Mouse (Mus musculus) lung, embryonic 15.5 days (tissue): Measurements from ENCODE around the gene Ralbp1. TPM values are rescaled to one million over a fixed set of nuclear protein-coding genes. Genes with fewer than 3 reads are reported as not detected.
A peak's percentile ranks its signal among the peaks of the same experiment; 100 is the strongest.

Source experiments
- ATAC-seq: fragments of 200-750 bp; cut with Nextera tagmentation; 2 replicates; pipeline ENCODE4 v1.8.0; 2017; ENCODE audit warnings: moderate number of reproducible peaks, borderline replicate concordance; ENCODE audit not compliant: low FRiP score, low TSS enrichment; ENCODE audit errors: extremely low read depth
- H3K27ac ChIP-seq: fragments of 300-500 bp; sonication (generic); 2 replicates; pipeline ENCODE4 v1.5.1; 2015; ENCODE audit warnings: moderate library complexity, mild to moderate bottlenecking, inconsistent platforms
- H3K27me3 ChIP-seq: fragments of 300-500 bp; sonication (generic); 2 replicates; pipeline ENCODE4 v1.6.1; 2015; ENCODE audit warnings: inconsistent platforms
- H3K36me3 ChIP-seq: fragments of 300-500 bp; sonication (generic); 2 replicates; pipeline ENCODE4 v1.6.1; 2015; ENCODE audit warnings: inconsistent platforms
- H3K4me1 ChIP-seq: fragments of 300-500 bp; sonication (generic); 2 replicates; pipeline ENCODE4 v1.6.1; 2015; ENCODE audit warnings: inconsistent platforms
- H3K4me2 ChIP-seq: fragments of 300-500 bp; sonication (generic); 2 replicates; pipeline ENCODE4 v1.6.1; 2015; ENCODE audit warnings: inconsistent platforms, mild to moderate bottlenecking, moderate library complexity
- H3K4me3 ChIP-seq: fragments of 300-500 bp; sonication (generic); 2 replicates; pipeline ENCODE4 v1.5.1; 2015; ENCODE audit warnings: mild to moderate bottlenecking, inconsistent platforms
- H3K9ac ChIP-seq: fragments of 300-500 bp; sonication (generic); 2 replicates; pipeline ENCODE4 v1.6.1; 2015; ENCODE audit warnings: inconsistent platforms
- H3K9me3 ChIP-seq: fragments of 300-500 bp; sonication (generic); 2 replicates; pipeline ENCODE4 v1.6.1; 2016; ENCODE audit warnings: inconsistent platforms
- WGBS: fragments of 180-500 bp; shearing (Covaris S2); methylation state at CpG from one replicate; pipeline ENCODE4 v1.1.7; 2015; 5-methylcytosine and 5-hydroxymethylcytosine counted together
- polyA plus RNA-seq: library from polyadenylated mRNA; unstranded; fragments of >200 nt; fragmentation: Nextera tagmentation; extraction: Ambion mirVana; gene quantifications from 2 replicates; pipeline ENCODE4 v1.2.1, GENCODE M21; 2015

The Ralbp1 gene
- 74.2 and 81.9 TPM in 2 replicates for polyA plus RNA-seq

DNA sequence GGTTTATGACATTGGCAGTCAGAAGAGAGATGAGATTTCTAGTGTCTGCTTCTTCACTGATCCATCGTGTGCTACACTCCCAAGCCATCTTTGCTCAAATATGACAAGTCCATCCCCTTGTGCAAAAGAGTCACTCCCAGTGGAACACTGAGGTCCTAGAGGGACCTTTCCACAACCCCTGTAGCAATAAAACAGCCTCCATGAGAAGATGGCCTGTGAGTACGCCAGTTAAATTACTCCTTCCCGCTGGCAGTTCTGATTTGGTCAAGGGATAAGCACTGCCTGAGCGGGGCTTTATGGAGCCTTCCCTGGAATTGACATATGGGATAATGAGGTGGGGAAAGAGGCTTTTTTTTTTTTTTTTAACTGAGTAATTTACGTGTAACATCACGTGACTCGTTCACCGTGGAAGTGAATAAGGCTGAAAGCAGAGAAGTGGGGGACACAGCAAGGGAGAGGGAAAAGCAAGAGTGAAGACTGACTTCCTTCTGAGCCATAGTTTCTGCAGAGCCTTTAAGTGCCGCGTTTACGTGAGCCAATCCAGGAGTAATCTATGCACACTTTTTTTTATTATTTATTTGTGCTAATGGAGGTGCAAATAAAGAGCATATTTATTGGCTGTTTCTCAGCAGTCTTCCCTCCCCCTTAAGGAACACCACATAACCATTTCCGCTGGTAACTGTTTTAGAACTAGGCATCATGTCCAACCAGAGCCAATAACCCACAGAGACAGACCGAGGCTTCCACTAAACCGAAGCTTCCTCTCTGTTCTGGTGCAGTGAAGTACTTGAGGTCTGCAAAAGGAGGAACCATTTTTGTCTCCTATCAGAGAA is at the start of gene Ralbp1:
Ralbp1 (minus strand) TSS at position 102 of the 833 bp plus-strand sequence.
- no peak for ATAC-seq
- Histone ChIP-seq H3K9ac (peak within 1 kb of the TSS; percentile 87), H3K4me1 (peaks cover 38% of the 10 kb centered on the region), H3K36me3 (no peaks in the 10 kb centered on the region), H3K27ac (peak within 1 kb of the TSS; percentile 99), H3K9me3 (no peaks in the 10 kb centered on the region), H3K4me2 (peak within 1 kb of the TSS; percentile 97), H3K4me3 (peak within 1 kb of the TSS; percentile 99), H3K27me3 (no peaks in the 10 kb centered on the region)
- WGBS: 5% methylated on average over 14 of the region's 14 CpGs

DNA sequence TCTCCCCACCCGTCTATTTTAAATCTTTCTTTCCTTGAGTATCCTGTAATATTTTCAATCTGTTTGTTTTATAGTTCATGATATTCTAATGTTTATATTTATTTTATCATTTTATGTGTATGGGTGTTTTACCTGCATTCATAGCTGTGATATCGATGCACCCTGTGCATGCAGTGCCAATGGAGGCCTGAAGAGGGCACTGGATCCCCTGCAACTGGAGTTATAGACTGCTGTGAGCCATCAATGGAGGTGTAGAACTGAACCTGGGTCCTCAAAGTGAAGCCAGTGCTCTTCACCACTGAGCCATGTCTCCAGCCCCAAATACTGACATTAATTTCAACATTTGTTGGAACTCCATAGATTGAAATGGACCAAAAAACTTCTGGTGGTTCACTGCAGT is 48.1 kb upstream of the Ralbp1 start:
- WGBS: 93% methylated on average over 2 of the region's 2 CpGs
- H3K36me3 ChIP-seq: peaks cover 35% of the 10 kb centered on the region

DNA sequence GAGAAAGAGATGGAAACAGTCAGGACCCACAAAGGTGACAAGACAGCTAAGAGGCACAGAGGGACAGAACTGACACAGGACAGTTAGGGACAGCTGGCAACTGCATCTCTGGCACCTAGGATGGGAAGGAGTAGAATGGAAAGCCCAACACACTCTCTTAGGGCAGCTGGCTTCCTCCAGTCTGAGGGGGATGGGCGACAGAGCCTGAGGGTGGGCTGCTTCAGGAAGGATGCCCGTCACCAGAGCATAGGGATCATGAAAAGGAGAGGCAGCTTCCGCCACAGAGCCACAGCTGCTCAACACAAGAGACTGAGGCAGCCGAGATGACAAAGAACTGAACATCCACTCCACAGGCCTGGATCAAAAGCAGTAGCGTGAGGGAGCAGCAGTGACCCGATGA is 45.9 kb upstream of the Ralbp1 start:
- WGBS: 50% methylated on average over 6 of the region's 6 CpGs
- H3K36me3 ChIP-seq: peaks cover 38% of the 10 kb centered on the region
- peak; percentile 32; the same call in 1 of the 2 replicates for ATAC-seq

More for the DNA sequence above, 48.1 kb upstream of the Ralbp1 start:
- Histone ChIP-seq H3K4me2 (no peak overlapping the region), H3K27ac (no peak overlapping the region), H3K9me3 (no peaks in the 10 kb centered on the region), H3K27me3 (no peaks in the 10 kb centered on the region), H3K4me1 (peaks cover 9% of the 10 kb centered on the region), H3K4me3 (no peak overlapping the region), H3K9ac (no peak overlapping the region)
- no peak for ATAC-seq

DNA sequence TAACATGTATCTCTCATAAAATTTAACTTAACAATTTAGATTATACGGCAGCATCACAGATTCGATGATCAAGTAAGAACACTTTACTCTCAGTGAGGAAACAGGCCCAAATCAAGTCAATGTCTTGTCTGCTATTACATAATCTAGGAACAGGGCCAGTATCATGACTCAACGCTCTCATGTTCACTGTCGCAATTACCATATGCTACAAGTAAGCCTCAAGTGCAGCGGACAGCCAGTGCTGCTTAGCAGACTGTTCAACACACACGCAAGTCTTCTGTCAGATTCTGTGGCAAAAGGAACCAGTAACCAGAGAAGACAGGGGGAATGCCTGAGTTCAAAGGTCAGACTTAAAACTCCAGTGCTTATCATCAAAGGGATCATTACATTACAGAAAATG is 45.4 kb upstream of the Ralbp1 start:
- Histone ChIP-seq H3K4me1 (peaks cover 9% of the 10 kb centered on the region), H3K4me3 (no peak overlapping the region), H3K36me3 (peaks cover 32% of the 10 kb centered on the region), H3K27ac (peak overlapping the region; percentile 40; the same call in 1 of the 2 replicates), H3K9ac (no peak overlapping the region), H3K9me3 (no peaks in the 10 kb centered on the region), H3K4me2 (no peak overlapping the region), H3K27me3 (no peaks in the 10 kb centered on the region)
- peak; percentile 89 for ATAC-seq
- WGBS: 50% methylated on average over 6 of the region's 6 CpGs

More for the DNA sequence above, 45.9 kb upstream of the Ralbp1 start:
- no peak overlapping the region for H3K4me2 ChIP-seq
- peaks cover 9% of the 10 kb centered on the region for H3K4me1 ChIP-seq
- H3K9ac ChIP-seq: 0 out of 2 replicates have a peak overlapping the region, but pooled peaks have one; percentile 0
- peak overlapping the region; percentile 40; the same call in 1 of the 2 replicates for H3K27ac ChIP-seq
- H3K27me3 ChIP-seq: no peaks in the 10 kb centered on the region
- H3K4me3 ChIP-seq: no peak overlapping the region
- H3K9me3 ChIP-seq: no peaks in the 10 kb centered on the region

DNA sequence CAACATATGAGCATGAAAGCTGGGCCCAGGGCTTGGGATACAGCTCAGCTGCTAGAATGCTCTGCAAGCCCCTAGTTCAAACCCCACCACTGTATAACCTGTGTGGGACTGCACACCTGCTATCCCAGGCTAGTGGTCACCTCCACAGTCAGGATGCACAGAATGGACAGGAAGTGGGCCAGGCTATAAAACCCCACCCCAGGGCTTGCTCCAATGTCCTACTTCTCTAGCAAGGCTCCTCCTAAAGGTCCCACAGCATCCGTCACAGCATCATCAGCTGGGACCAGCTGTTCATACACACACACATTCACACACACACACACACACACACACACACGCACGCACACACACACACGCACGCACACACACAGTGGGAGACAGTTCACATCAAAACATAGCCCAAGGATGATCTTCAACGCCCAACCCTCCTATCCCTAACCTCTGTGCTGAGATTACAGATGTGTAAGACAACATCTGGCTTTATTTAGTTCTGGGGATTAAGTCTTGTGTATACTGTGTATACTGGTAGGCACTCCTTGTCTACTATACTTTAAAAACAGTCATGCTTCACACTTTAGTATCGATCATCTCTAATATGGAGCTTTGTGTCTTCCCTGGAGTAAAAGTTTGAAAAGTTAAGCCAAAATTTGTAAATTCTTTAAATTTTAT is 44.7 kb upstream of the Ralbp1 start:
- 83% methylated on average over 7 of the region's 7 CpGs for WGBS
- Histone ChIP-seq H3K4me1 (peaks cover 9% of the 10 kb centered on the region), H3K9me3 (no peaks in the 10 kb centered on the region), H3K4me2 (no peak overlapping the region), H3K27ac (no peak overlapping the region), H3K9ac (no peak overlapping the region), H3K27me3 (no peaks in the 10 kb centered on the region), H3K36me3 (peaks cover 31% of the 10 kb centered on the region), H3K4me3 (no peak overlapping the region)
- ATAC-seq: peak; percentile 41

DNA sequence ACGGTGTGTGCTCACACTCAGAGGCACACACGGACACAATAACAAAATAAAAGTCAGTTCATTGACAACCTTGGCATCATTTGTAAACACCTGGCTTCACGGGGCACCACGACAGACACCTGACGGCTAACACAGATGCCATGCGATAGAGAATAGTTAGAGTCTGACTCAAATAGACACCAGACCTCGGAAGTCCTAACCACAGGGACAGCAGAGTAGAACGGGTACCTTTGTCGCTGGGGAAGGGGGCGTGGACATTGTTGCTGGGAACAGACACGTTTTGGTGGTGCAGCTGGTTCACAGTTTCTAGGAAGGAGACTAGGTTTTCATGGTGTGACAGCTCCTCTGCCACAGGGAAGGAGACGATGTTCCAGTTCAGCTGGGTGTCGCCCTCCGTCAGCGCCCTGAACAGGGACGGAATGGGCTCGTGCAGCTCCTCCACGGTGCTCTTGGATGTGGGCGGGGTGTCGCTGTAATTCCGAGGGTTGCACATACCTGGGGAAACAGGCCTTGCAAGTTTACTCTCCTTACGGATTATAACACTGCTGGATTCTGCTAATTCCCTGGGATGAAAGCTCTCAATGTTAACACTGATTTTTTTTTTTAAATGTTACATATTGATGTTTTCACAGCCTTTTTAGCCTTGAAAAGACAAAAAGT is 43.9 kb upstream of the Ralbp1 start:
- Histone ChIP-seq H3K27ac (no peak overlapping the region), H3K9ac (no peak overlapping the region), H3K4me1 (peaks cover 9% of the 10 kb centered on the region), H3K27me3 (no peaks in the 10 kb centered on the region), H3K4me3 (no peak overlapping the region), H3K4me2 (no peak overlapping the region), H3K36me3 (peaks cover 35% of the 10 kb centered on the region), H3K9me3 (no peaks in the 10 kb centered on the region)
- WGBS: 71% methylated on average over 22 of the region's 22 CpGs
- no peak for ATAC-seq

DNA sequence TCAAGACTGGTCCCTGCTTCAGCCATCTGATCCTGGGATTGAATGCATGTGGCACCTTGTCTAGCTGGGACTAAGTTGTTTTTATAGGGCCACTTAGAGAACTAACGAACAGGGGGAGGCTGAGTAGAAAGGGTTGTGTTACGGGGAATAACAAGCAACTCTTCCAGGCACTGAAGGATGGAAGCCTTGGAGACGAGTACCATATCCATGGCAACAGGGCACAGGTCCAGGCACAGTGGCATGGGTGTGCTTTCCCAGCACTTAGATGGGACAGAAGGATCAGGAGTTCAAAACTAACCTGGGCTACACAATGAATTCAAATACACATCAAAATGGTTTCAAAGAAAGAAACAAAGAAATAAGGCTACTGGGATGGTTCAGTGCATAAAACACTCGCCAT is 41.5 kb upstream of the Ralbp1 start:
- peaks cover 35% of the 10 kb centered on the region for H3K36me3 ChIP-seq
- no peaks in the 10 kb centered on the region for H3K27me3 ChIP-seq
- H3K9me3 ChIP-seq: no peaks in the 10 kb centered on the region
- 76% methylated on average over 4 of the region's 4 CpGs for WGBS
- no peak overlapping the region for H3K4me2 ChIP-seq
- no peak for ATAC-seq
- H3K27ac ChIP-seq: no peak overlapping the region
- H3K9ac ChIP-seq: no peak overlapping the region
- peaks cover 13% of the 10 kb centered on the region for H3K4me1 ChIP-seq
- no peak overlapping the region for H3K4me3 ChIP-seq

DNA sequence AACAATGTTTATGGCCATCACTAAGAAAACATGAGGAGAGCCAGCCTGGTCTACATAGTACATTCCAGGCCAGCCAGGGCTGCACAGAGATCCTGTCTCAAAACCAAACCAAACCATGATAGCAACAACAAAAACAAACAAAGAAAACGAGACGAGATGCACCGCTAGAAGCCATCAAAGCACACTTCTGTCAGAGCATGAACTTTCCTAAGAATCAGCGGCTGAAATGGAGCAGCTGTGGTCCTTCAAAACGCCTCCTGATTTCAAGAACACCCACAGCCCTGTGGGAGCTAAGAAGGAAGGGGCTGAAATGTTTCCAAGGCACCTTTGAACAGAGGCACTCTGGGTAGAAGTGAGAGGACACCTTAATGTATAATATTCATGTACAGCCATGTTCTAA is 38.6 kb upstream of the Ralbp1 start:
- no peaks in the 10 kb centered on the region for H3K9me3 ChIP-seq
- ATAC-seq: no peak
- H3K4me1 ChIP-seq: 0 out of 2 replicates have a peak, but pooled peaks cover 3% of the 10 kb centered on the region
- H3K36me3 ChIP-seq: peaks cover 39% of the 10 kb centered on the region
- no peak overlapping the region for H3K27ac ChIP-seq
- no peak overlapping the region for H3K4me3 ChIP-seq
- no peak overlapping the region for H3K9ac ChIP-seq
- no peak overlapping the region for H3K4me2 ChIP-seq
- H3K27me3 ChIP-seq: no peaks in the 10 kb centered on the region
- WGBS: 32% methylated on average over 5 of the region's 5 CpGs

DNA sequence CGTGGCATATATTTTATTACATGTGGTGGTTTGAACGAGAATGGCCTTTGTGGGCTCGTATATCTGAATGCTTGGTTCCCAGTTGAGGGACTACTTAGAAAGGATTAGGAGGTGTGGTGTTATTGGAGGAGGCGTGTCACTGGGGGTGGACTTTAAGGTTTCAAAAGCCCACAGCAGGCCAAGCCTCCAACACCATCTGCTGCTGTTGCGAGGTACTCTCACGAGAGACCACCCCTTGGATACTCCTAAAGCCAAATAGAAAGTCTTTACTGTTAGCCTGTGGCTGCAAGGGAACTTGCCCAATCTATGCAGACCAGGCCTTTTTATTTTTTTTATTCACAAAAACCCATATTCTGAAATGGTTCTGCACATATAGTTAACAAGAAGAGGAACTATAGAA is 36.4 kb upstream of the Ralbp1 start:
- Histone ChIP-seq H3K27ac (no peak overlapping the region), H3K4me1 (0 out of 2 replicates have a peak, but pooled peaks cover 6% of the 10 kb centered on the region), H3K9me3 (no peaks in the 10 kb centered on the region), H3K9ac (no peak overlapping the region), H3K4me2 (no peak overlapping the region), H3K4me3 (no peak overlapping the region), H3K27me3 (no peaks in the 10 kb centered on the region), H3K36me3 (peaks cover 29% of the 10 kb centered on the region)
- WGBS: 79% methylated on average over 6 of the region's 6 CpGs
- no peak for ATAC-seq

DNA sequence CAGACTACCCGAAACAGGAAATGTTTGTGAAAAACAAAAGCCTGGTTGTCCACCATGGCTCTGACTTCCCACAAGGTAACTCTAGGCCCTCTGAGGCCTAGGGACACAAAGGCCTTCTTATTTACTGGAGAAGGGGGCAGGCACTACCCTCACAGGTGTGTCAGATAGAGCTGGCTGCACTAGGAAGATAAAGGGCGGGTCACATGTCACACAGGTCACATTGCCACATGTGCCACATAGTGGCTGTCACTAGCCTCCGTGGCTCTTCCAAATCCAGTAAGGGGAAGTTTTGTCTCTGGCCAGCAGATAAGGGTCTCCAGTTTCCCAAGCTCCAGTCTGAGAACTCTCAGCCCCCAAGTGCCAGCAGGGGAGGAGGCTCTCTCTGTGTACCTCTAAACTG is 33.6 kb upstream of the Ralbp1 start:
- Histone ChIP-seq H3K4me2 (no peak overlapping the region), H3K27me3 (no peaks in the 10 kb centered on the region), H3K9me3 (no peaks in the 10 kb centered on the region), H3K36me3 (peaks cover 18% of the 10 kb centered on the region), H3K4me1 (peaks cover 20% of the 10 kb centered on the region), H3K4me3 (no peak overlapping the region), H3K9ac (no peak overlapping the region), H3K27ac (no peak overlapping the region)
- ATAC-seq: no peak
- 66% methylated on average over 3 of the region's 3 CpGs for WGBS

DNA sequence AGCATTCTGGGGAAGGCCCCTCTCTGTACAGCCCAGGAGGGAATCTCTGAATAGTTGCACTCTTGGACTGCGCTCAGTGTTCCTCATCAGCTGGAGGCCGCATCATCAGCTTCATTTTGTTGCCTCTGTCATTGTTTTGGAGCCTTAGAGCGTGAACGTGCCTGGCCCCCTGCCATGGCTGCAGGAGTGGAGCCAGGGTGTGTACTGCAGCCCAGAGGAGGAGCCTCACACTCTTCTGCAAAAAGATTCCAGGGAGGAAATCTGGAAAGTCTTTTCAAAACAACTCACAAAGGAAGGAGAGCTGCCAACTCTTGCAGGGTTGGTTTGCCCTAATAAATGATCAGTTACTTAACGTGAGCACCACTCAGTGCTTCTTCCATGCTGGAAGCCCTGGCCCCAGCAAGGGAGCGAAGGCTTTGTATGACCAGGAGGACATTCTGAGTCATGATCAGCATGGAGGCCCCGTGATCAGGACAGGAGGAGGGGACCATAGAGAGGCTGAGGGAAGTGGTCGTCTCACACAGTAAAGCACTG is 30.6 kb upstream of the Ralbp1 start:
- H3K4me1 ChIP-seq: peaks cover 18% of the 10 kb centered on the region
- H3K27ac ChIP-seq: peak overlapping the region; percentile 96
- peak; percentile 95 for ATAC-seq
- H3K4me2 ChIP-seq: 0 out of 2 replicates have a peak overlapping the region, but pooled peaks have one; percentile 21
- no peak overlapping the region for H3K9ac ChIP-seq
- no peak overlapping the region for H3K4me3 ChIP-seq
- no peaks in the 10 kb centered on the region for H3K27me3 ChIP-seq
- no peaks in the 10 kb centered on the region for H3K36me3 ChIP-seq
- 27% methylated on average over 8 of the region's 8 CpGs for WGBS
- H3K9me3 ChIP-seq: no peaks in the 10 kb centered on the region
